Mouse (Mus musculus): ENCODE measurements around the gene Dtx2. TPM values are rescaled to one million over a fixed set of nuclear protein-coding genes. Genes with fewer than 3 reads are reported as not detected.

The Dtx2 gene
- total RNA-seq (2017) = 4.8 and 5.9 TPM in 2 replicates

DNA sequence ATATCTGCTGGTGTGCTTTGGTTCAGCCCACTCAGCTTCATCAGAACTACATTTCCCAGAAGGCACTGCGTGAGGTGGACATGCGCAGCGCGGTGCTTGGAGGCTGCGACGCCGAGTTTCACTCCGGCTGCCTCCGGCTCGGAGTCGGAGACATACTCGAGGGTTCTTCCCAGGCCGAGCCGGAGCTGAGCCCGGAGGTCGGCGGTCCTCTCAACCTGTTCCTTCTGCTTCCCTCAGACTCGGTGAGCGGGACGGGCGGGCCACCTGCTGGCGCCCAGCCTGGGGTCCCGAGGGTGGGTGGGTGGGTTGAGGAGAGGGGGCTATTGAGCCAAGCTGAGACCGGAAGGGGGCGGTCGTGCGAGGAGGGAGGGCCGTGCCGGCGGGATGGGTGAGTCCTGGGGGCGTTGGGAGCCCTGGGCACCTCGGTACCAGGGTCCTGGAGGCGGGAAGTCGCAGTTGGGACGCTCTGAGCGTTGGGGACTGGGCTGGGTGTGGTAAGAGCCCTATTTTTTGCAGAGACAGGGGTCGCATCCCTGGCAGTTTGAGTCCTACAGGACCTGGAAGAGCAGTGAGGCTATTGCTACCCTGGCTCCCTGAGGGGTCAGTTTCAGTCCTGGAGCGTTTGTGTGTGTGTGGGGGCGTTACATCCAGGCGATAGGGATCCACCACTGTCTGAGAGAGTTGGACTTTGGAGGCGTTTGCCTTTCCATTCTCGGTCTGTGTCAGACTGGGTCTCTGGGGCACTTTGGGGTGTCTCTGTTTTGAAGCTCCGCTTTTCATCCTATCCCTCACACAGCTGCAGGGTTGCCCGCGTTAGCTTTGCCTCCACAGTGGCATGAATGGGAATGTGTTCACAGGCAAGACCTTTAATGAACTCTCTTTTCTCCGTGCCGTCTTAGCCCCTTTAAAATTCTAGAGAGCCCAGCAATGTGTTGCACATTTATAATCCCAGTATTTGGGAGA, at the start of gene Dtx2:
TSS of gene Dtx2 (plus strand) at position 76 of the 963 bp plus-strand sequence.
- ATAC-seq (replicated peaks; ENCODE audit: low read depth, poor library complexity, severe bottlenecking) = peak; percentile 97

- no peak for ATAC-seq (replicated peaks; ENCODE audit: low read depth, poor library complexity, severe bottlenecking)
These were observed 48.6 kb upstream of the Dtx2 start for GRCm38 (mm10) chr5:135945916-135946408.

DNA sequence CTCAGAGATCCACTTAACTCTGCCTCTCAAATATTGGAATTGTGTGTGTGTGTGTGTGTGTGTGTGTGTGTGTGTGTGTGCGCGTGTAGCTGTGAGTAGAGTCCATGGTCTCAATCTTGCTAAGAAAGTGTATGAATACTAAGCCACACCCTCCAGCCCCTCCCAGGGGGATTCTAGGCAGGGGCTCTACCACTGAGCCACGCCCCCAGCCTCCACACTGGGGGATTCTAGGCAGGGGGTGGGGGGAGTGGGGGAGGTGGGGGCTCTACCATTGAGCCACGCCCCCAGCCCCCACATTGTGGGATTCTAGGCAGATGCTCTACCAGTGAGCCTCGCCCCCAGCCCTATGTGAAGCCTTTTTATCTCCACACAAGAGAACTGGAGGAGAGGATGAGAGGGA, 48.0 kb upstream of the Dtx2 start:
- ATAC-seq (replicated peaks; ENCODE audit: low read depth, poor library complexity, severe bottlenecking) = no peak

DNA sequence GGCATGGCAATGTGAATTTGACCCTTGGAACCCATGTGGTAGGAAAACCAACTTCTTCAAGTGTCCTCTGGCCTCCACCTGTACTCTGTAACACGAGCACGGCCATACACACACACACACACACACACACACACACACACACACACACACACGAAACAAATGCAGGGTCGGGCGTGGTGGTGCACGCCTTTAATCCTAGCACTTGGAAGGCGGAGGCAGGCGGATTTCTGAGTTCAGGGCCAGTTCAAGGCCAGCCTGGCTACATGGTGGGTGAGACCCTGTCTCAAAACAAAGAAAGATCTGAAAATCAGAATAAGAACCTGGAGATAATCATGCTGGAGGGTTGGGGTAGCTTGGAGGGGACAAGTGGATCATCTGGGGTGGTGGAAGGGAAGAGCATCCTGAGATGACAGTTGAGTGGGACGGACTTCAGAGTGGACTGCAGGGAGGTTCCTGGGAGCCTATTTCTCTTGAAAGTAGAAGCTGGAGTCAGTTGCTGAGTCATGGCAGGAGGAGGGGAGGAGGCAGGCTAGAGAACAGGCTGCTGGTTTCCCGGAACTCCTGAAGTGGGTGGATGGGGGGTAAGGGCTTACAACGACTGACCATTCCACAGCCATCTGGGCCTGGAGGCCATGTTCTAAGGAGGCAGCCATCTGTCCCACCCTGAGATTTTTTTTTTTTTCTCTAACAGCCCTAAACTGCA, 43.7 kb upstream of the Dtx2 start:
- peak; percentile 77 for ATAC-seq (replicated peaks; ENCODE audit: low read depth, poor library complexity, severe bottlenecking)

GRCm38 (mm10) chr5:135951660-135952059, 42.9 kb upstream of the Dtx2 start:
- no peak for ATAC-seq (replicated peaks; ENCODE audit: low read depth, poor library complexity, severe bottlenecking)

GRCm38 (mm10) chr5:135952830-135953229, 41.8 kb upstream of the Dtx2 start:
- ATAC-seq (replicated peaks; ENCODE audit: low read depth, poor library complexity, severe bottlenecking) = no peak

- ATAC-seq (replicated peaks; ENCODE audit: low read depth, poor library complexity, severe bottlenecking) = no peak
These were observed 38.0 kb upstream of the Dtx2 start for GRCm38 (mm10) chr5:135956300-135957206.

GRCm38 (mm10) chr5:135957207-135957974, 37.2 kb upstream of the Dtx2 start:
- peak; percentile 85 for ATAC-seq (replicated peaks; ENCODE audit: low read depth, poor library complexity, severe bottlenecking)

DNA sequence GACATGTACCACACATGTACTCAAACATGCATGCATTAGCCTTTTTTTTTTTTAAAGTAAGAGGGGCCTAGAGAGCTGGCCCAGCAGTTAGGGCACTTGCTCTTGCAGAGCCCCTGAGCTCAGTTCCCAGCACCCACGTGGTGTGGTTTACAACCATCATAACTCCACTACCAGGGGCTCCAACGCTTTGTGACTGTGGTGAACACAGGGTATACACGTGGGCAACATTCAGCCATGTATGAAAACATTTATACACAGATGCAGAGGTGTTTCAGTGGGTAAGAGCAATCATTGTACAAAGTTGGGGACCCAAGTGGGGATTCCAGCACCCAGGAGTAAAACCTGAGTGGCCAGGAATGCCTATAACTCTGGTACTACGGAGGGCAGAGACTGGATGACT, 36.2 kb upstream of the Dtx2 start:
- no peak for ATAC-seq (replicated peaks; ENCODE audit: low read depth, poor library complexity, severe bottlenecking)

DNA sequence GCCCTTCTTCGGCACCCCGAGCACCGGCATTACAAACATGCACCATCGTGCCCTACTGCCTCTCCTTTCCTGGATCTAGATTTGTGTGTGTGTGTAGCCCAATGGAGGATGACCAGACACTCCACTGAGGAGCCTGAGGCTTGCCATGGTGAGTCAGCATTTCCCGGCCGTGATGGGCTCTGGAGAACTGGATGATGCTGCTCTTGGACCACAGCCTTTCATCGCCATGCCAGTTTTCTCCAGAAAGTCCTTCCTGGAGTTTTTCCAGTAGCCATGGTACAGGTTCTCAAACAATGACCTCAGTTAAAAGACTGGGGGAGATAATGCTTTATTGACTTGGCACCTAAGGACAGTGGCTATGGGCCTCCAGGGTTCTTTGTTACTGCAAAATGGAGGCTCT, 34.7 kb upstream of the Dtx2 start:
- ATAC-seq (replicated peaks; ENCODE audit: low read depth, poor library complexity, severe bottlenecking) = no peak

DNA sequence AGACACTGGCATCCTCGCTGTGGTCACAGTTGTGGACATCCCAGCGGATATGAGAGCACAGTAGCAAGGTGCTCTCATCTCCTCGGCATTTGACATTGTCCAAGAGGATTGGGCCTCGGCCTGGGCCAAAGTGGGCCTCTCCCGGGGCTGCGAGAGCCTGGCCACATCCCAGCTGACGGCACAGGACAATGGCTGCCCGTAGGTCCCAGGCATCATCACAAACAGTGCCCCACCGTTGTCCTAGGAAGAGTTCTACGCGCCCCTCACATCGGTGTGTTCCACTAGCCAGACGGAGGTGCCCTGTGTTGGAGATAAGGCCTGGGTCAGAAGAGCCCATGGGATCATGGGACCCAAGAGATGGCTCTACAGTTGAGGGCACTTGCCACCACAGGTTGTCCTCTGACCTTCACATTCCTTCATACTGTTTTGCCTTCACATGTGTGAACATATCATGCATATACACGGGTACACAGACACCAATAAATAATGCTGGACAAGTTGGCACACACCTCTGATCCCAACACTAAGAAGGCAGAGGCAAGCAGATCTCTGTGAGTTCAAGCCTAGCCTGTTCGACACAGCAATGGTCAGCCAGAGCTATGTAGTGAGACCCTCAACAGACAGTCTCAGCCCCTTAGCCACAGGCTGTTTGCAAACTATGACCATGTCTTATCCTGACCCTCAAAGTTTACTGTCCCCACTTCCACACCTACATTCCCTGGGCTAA, 33.5 kb upstream of the Dtx2 start:
- no peak for ATAC-seq (replicated peaks; ENCODE audit: low read depth, poor library complexity, severe bottlenecking)

DNA sequence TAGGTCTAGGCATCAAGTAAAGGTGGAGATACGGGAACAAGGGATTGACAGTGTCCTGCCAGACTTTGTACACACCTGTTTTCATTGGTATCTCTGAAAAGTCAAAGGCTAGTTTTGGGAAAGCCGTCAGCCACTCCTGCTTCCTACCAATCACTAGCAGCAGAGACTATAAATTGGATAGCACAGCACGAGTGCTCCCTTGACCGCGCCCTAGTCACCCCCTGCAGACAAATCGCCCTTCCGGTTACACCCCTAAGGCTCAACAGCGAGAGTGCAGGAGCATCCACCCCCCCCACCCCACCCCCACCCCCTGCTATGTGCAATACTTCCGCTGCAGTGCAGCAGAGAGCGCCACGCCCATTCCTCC, 32.5 kb upstream of the Dtx2 start:
- no peak for ATAC-seq (replicated peaks; ENCODE audit: low read depth, poor library complexity, severe bottlenecking)

DNA sequence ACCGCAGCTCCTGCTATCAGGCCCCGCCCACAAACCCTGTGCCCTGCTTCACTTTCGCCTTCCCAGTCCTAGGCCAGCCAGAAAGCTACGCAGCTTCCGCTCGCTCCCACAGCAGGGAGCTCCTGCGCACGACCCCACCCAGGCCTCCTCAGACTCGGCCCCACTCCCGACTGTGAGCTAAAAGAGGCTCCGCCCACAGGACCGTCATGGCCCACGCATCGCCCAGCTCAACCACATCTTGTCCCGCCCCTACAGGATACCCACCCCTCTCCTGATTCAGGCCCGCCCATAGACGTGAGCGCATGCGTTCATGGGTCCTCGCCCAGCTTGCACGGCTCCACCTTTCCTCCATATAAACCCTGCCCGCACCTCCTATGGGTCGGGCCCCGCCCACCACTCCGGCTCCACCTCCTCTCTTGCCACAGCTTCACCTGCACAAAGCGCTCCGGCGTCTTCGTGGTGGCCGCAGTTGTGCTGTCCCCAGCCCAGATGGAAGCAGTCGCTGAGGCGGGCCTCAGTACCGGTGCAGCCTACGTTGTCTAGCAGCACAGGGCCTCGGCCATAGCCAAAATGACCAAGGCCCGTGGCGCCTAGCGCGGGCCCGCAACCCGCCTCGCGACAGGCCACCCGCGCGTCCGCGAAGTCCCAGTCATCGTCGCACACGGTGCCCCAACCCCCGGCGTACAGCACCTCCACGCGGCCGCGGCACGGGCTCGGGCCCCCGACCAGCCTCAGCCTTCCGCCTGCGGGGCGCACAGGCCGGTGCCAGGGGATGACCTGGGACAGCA, 31.9 kb upstream of the Dtx2 start:
- peak; percentile 79 for ATAC-seq (replicated peaks; ENCODE audit: low read depth, poor library complexity, severe bottlenecking)

GRCm38 (mm10) chr5:135963280-135963627, 31.3 kb upstream of the Dtx2 start:
- ATAC-seq (replicated peaks; ENCODE audit: low read depth, poor library complexity, severe bottlenecking) = no peak

- no peak for ATAC-seq (replicated peaks; ENCODE audit: low read depth, poor library complexity, severe bottlenecking)
These were observed 29.1 kb upstream of the Dtx2 start for GRCm38 (mm10) chr5:135965501-135965930.

DNA sequence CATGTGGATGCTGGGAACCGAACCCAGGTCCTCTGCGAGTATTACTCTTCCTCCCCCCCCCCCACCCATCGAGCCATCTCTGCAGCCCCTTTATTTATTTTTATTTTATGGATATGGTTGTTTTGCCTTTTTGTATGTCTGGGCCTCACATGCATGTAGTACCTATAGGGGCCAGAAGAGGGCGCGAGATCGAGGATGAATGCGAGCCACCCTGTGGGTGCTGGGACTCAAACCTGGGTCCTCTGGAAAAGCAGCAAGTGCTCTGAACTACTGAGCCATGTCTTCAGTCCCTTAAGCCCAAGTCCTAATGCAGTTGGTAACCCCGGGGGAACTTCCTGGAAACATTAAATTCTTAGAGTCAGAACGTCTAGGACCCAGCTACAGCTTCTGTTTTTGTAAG, 27.7 kb upstream of the Dtx2 start:
- ATAC-seq (replicated peaks; ENCODE audit: low read depth, poor library complexity, severe bottlenecking) = no peak

- 0 out of 2 replicates have a peak, but pooled peaks have one; percentile 29 for ATAC-seq (replicated peaks; ENCODE audit: low read depth, poor library complexity, severe bottlenecking)
These were observed 25.8 kb upstream of the Dtx2 start for GRCm38 (mm10) chr5:135968781-135969180.

DNA sequence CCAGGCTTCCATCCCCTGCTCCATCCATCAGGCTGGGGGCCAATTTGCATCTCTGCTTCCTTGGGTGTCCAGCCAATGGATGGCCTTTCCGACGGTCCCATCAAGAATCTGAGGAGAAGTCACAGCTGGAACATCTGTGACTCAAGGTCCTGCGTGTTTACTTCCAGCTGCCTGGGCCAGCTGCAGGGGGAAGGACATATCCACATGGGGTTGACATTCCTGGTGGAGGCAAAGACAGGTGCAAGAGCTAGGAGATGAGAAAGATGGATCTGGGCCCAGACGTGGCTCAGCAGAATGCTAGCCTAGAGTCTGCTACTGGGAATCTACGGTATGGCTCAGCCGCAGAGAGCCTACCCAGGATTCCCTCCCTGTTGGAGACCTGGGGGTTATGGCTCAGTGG, 24.4 kb upstream of the Dtx2 start:
- no peak for ATAC-seq (replicated peaks; ENCODE audit: low read depth, poor library complexity, severe bottlenecking)
